Mouse (Mus musculus): ENCODE measurements around the gene Plk2.
A peak's percentile ranks its signal among the peaks of the same experiment; 100 is the strongest.
"Not testable (repeated sequence)": the region's sequence is repeated elsewhere in the genome, so short reads cannot be mapped to it uniquely, and the experiment has no call there.

Gene Plk2

DNA sequence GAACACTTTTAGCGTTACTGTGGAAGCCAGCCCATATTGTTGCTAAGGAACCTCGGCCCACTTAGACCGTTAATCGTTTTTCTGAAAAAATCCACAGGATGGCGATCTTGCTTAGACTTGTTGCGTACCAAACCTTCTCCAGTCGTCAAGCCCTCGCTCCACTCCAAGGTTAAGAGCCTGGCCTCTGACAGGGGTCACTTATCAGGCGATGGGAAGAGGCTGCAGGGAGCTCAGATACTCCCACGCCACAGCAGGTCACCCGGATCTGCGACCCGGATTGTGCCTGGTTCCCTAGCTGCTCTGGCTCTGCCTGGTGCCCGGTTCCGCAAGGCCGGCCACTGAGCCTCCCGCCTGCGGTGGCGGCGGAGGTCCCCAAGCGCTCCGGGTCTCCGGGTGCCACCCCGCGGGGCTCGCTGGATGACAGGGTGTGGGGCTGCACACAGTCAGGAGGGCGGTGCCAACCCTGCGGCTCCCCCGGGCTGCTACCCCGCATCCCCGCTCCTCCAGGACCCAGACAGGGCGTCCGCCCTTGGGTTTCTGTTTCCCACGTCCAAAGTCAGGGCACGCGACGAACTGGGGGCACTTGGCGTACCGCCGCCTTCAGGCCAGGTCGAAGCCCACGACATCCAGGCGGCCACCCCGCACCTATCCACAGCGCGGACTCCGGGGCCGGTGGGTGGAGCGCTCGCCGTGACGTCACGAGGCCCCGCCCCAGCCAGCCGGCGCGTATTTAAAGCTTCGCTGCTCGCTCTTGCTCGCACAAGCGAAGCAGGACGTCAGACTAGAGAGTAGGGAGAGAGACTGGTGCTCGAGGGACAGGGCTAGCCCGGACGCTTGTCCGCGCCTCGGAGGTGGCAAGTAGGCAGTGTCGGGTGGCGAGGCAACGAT is at the start of gene Plk2:
Plk2 (plus strand) TSS at position 756 of the 888 bp plus-strand sequence.
- DNase-seq (ENCODE audit: low read depth, low spot score): peak; percentile 89

DNA sequence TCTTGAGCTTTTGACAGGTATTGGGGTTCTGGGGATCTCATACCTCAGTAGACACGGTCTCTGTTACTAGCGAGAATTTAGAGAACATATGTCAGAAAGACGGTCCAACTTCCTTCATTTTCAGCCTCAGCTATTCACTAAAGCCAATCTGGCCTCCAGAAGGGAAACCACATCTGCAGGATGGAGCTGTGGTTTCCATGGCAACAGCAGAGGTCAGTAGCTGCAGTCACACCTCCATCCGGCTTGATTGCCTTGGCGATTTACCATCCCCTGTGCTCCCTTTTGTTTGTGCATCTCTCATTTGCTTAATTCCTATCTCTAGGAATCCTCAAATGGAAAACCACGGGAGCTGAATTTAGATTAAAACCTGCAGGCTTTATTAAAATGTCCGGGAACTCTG is 48.1 kb upstream of the Plk2 start:
- peak; percentile 11 for DNase-seq (ENCODE audit: low read depth, low spot score)

GRCm38 (mm10) chr13:110351051-110351450 is 43.8 kb upstream of the Plk2 start:
- no peak for DNase-seq (ENCODE audit: low read depth, low spot score)

DNA sequence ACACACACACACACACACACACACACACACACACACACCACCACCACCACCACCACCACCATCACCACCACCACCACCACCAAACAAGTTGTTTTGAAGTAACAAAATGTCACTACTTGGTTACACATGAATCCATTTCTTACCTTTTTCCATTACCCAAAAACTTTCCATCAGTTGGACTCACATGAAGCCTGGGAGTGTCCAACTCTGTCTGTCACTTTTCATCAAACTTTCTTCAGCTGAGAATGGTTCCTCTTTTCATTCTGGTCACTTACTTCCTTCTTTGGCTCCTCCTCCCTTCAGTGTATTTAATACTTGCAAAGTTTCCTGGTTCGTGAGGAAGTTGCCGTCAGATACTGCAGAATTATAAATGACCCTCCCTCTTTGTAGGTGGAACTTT is 37.9 kb upstream of the Plk2 start, which contains the start of gene Gapt:
Gapt (minus strand) TSS at position 259 of the 400 bp plus-strand sequence.
- DNase-seq (ENCODE audit: low read depth, low spot score): no peak

GRCm38 (mm10) chr13:110363722-110364121 is 31.1 kb upstream of the Plk2 start:
- DNase-seq (ENCODE audit: low read depth, low spot score): no peak

DNA sequence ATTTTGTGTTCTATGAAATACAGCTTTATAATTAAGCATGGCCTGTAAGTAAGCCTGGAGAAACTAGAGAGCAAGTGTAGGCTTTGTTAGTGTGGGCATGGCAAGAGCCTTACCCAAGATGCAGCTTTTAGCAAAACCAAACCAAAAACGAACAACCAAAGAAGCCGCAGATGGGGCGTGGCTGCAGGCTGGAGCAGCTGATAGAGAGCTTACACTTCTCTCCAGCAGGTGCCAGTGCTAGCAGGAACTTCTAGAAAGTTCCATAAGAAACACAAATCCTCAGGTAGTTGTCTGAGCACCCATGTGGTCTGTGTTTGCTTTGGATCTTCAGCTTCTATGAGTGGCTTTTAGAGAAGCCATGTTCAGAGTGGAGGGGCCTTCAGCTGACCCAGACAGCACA is 28.4 kb upstream of the Plk2 start:
- DNase-seq (ENCODE audit: low read depth, low spot score): no peak

GRCm38 (mm10) chr13:110367961-110368555 is 26.8 kb upstream of the Plk2 start:
- DNase-seq (ENCODE audit: low read depth, low spot score): no peak

DNA sequence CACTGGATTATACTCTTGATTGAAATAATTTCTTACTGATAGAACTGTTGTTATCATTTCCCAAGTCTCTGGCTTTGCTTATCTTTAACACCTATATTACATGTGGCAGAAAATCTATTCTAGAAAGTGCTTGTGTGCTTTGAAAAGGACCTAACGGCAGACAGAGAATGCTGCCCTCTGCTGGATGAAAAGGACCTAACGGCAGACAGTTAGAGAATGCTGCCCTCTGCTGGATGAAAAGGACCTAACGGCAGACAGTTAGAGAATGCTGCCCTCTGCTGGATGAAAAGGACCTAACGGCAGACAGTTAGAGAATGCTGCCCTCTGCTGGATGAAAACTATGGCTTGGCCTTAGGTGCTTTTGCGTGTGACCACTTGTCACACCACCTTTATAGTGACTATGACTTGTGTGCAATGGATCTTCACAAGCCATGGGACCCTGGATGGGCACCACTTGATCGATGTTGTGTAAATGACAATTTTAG is 26.2 kb upstream of the Plk2 start:
- peak; percentile 67 for DNase-seq (ENCODE audit: low read depth, low spot score)

DNA sequence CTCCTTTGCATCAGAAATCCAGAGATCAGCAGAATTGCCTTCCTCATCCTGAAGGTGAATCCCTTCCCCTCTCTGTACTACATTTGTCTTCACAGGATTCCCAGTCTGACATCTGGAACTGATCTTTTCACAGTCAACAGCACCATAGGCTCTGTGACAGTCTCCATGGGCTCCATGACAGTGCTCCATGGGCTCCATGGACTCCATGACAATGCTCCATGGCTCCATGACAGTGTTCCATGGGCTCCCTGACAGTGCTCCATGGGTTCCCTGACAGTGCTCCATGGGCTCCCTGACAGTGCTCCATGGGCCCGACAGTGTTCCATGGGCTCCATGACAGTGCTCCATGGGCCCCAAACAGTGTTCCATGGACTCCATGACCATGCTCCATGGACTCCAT is 25.2 kb upstream of the Plk2 start:
- DNase-seq (ENCODE audit: low read depth, low spot score): no peak

GRCm38 (mm10) chr13:110382447-110382901 is 12.4 kb upstream of the Plk2 start:
- DNase-seq (ENCODE audit: low read depth, low spot score): no peak

GRCm38 (mm10) chr13:110384514-110384913 is 10.3 kb upstream of the Plk2 start:
- no peak for DNase-seq (ENCODE audit: low read depth, low spot score)

DNA sequence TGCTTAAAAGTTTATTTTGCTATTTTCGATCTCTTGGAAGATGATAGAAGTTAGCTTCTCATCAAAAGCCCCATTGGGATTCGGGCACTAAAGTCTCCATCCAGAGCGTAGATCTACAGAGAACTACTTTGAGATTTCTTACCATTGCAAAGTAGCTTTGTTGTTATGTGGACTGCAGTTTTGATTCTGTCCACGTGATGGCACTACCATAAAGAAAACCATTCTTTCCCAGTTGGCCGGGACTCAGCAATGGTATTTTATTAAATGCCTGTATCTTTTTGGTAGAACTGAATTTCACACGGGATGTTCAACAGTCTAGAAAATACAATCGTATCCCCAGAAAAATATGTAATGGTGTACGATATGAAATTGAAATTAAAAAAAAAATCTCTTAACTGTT is 2.6 kb upstream of the Plk2 start:
- no peak for DNase-seq (ENCODE audit: low read depth, low spot score)

GRCm38 (mm10) chr13:110392631-110393030 is 2.2 kb upstream of the Plk2 start:
- DNase-seq (ENCODE audit: low read depth, low spot score): no peak

GRCm38 (mm10) chr13:110395179-110395794 is 441 bp downstream of the Plk2 start:
- no peak for DNase-seq (ENCODE audit: low read depth, low spot score)

DNA sequence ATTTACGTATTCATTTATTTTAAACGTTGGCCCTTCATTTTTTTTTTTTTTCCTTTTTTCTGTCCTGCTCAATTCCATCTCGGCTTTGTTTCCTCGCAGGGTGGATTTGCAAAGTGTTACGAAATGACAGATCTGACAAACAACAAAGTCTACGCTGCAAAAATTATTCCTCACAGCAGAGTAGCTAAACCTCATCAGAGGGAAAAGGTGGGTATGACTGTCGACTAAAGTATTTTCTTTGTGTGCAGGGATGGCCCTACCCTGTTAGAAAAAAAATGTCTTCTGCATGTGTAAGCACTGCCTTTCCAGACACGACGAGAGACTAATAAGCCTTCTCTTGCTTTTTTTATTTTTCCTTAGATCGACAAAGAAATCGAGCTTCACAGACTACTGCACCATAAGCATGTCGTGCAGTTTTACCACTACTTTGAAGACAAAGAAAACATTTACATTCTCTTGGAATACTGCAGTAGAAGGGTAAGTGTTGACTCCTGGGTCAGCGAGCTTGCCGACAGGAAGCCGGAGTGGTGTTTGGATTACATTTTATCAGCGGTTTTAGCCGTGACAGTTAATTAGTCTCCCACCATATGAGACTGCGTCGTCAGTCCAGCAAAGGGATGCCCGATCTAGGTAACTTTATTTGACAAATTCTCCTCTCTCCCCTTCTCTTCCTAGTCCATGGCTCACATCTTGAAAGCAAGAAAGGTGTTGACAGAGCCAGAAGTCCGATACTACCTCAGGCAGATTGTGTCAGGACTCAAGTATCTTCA is 1.3 kb downstream of the Plk2 start:
- no peak for DNase-seq (ENCODE audit: low read depth, low spot score)

DNA sequence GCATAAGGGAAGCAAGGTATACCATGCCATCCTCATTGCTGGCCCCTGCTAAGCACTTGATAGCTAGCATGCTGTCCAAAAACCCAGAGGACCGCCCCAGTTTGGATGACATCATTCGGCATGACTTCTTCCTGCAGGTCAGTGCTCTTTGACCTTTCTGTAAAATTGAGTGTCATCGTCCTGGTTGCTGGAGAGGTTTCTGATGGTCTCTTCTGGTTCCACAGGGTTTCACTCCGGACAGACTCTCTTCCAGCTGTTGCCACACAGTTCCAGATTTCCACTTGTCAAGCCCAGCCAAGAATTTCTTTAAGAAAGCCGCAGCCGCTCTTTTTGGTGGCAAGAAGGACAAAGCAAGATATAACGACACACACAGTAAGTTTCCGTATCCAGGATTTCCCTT is 2.9 kb downstream of the Plk2 start:
- no peak for DNase-seq (ENCODE audit: low read depth, low spot score)

GRCm38 (mm10) chr13:110398513-110399270 is 3.8 kb downstream of the Plk2 start:
- DNase-seq (ENCODE audit: low read depth, low spot score): no peak

DNA sequence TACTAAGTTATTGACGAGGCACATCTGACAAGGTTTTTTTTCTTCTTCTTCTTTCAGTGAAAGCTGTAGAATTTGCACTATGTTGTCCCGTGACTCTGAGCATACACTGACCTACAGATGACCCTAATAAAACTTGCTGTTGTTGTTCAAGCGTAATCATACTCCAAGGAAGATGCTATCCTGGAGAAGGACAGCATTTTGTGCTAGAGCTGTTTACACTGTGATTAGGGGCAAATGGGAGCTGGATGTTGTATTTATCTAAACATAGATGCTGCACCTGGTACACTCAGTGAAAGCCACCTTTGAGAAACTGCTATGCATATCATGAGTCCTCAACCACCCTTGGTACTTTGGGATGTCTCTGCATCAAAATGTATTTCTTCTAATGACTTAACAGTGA is 6.6 kb downstream of the Plk2 start:
- DNase-seq (ENCODE audit: low read depth, low spot score): no peak

GRCm38 (mm10) chr13:110401877-110402276 is 7.0 kb downstream of the Plk2 start:
- DNase-seq (ENCODE audit: low read depth, low spot score): no peak

GRCm38 (mm10) chr13:110404059-110404458 is 9.2 kb downstream of the Plk2 start:
- DNase-seq (ENCODE audit: low read depth, low spot score): no peak

DNA sequence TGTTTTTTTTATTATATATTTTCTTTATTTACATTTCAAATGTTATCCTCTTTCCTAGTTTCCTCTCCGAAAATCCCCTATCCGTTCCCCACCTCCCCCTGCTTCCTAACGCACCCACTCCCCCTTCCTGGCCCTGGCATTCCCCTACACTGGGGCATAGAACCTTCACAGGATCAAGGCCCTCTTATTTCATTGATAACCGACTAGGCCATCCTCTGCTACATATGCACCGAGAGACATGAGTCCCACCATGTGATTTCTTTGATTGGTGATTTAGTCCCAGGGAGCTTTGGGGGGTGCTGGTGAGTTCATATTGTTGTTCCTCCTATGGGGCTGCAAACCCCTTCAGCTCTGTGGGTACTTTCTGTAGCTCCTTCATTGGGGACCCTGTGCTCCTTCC is 9.8 kb downstream of the Plk2 start:
- DNase-seq (ENCODE audit: low read depth, low spot score): not testable (repeated sequence)
